Mouse (Mus musculus) olfactory bulb, adult 2 months (tissue): ENCODE data around the gene Cntrl. TPM values are rescaled to one million over a fixed set of nuclear protein-coding genes. Genes with fewer than 3 reads are reported as not detected.

Experiments used
- H3K27ac ChIP-seq: fragments of 200-500 bp; 2 replicates; pipeline ENCODE4 v1.5.1; 2012; ENCODE audit warnings: low read depth, low read length; ENCODE audit not compliant: insufficient read depth
- H3K4me1 ChIP-seq: fragments of 200-500 bp; 2 replicates; pipeline ENCODE4 v1.6.1; 2012; ENCODE audit warnings: low read length; ENCODE audit not compliant: control insufficient read depth, insufficient read depth
- H3K4me3 ChIP-seq: fragments of 200-500 bp; 2 replicates; pipeline ENCODE4 v1.5.1; 2012; ENCODE audit warnings: mild to moderate bottlenecking, low read depth, low read length, moderate library complexity; ENCODE audit not compliant: insufficient read depth
- CTCF ChIP-seq: fragments of 200-500 bp; IDR thresholded peaks from 2 replicates; pipeline ENCODE4 v1.5.1; 2012; ENCODE audit warnings: low read depth, mild to moderate bottlenecking, low read length, moderate library complexity; ENCODE audit not compliant: insufficient read depth
- POLR2A ChIP-seq: fragments of 200-500 bp; IDR thresholded peaks from 2 replicates; pipeline ENCODE4 v1.6.1; 2012; ENCODE audit warnings: mild to moderate bottlenecking, low read depth, low read length, moderate library complexity; ENCODE audit not compliant: insufficient read depth
- WGBS: fragments of 180-500 bp; shearing (Covaris S2); methylation state at CpG from one replicate; pipeline ENCODE4 v1.1.7; 2018; 5-methylcytosine and 5-hydroxymethylcytosine counted together
- polyA plus RNA-seq: library from polyadenylated mRNA; stranded (reverse); fragments of >200 nt; gene quantifications from 2 replicates; pipeline ENCODE4 v1.2.4, GENCODE M21; 2012; ENCODE audit warnings: low replicate concordance; ENCODE audit not compliant: missing spikeins, insufficient read depth, insufficient read length

Cntrl gene
- 331 TPM in 1 of 2 replicates, not detected in the other for polyA plus RNA-seq

DNA sequence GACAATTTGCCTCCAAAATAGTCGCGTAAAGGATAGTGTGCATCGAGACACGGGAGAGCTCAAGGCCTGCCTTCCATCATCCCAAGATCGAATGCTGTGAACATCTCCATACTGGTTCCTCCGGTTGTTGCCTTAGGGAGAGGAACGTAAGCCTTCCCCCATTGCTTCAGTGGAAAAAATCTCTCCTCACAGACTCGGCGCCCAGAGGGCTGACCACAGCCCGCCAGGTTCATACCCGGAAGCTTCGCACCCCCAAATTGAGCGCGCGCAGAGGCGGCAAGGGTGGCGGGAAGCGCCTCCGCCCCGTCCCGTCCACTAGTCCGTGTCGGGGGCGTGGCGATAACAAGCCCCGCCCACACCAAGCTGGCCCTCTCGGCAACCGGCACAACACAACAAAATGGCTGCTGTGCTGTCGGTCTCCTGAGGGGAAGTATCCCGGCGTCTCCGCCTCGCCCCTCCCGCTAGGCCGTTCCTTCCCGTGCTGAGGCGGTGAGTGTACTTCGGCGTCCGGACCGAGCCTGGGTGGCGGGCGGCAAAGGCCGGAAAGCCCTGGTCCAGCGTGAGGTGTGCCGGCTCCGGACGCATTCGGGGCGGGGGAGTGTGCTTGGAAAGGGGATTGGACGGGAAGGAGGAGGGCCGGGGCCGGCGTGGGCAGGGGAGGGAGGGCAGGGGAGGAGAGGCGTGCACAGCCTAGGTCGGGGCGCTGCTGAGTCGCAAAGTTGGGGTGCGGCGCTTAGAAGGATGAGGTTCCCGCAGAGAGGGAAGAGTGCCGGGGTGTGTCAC lies at the start of gene Cntrl:
Gene Cntrl, plus strand, starts transcription at position 352 of the 783 bp plus-strand sequence.
- peak within 1 kb of the TSS; percentile 63 for H3K4me3 ChIP-seq
- 0 out of 2 replicates have a peak within 1 kb of the TSS, but pooled peaks have one; percentile 38 for H3K27ac ChIP-seq
- TF ChIP-seq CTCF (no peak), POLR2A (peak; percentile 68; the same call in 1 of the 2 replicates)
- H3K4me1 ChIP-seq, result no peaks in the 10 kb centered on the region
- WGBS, result under 1% methylated on average over 60 of the region's 62 CpGs

DNA sequence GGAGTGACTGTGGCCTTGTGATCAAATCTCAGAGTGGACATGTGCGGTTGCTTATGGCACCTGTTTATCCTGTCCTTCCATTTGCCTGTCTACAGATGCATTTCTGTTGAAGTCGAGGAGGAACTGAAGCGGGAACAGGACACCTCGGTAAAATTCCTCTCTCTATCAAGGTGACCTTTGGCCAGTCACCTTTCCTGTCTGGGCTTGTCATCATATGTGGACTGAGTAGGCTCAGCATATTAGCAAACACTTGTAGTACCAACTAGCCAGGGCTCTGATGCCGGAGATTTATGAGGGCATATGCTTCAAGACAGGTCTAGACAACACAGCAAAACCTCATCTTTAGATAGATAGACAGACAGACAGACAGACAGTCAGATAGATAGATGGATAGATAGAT lies 49.0 kb upstream of the Cntrl start:
- 91% methylated on average over 5 of the region's 5 CpGs for WGBS
- TF ChIP-seq CTCF (no peak), POLR2A (no peak)
- Histone ChIP-seq H3K27ac (no peak overlapping the region), H3K4me3 (no peak overlapping the region), H3K4me1 (no peaks in the 10 kb centered on the region)

DNA sequence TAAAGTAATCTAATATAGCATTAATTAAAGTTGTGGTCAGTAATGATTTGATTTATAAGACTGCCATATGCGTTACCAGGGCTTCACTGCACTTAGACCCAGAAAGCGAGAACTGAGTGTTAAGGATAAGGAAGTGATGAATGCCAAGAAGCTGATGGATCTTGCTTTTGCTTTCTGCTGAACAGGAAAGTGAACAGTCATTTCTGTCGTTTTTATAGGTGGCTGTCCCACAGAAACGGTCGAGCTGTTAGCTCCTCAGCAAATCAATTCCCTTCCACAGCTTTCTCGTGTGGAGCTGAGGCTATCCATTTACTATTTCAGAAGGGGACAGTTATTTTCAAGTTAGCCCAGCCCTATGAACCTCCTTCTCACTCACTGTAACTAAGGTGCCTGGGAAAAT lies 48.4 kb upstream of the Cntrl start:
- 85% methylated on average over 6 of the region's 6 CpGs for WGBS
- TF ChIP-seq CTCF (no peak), POLR2A (no peak)
- H3K4me3 ChIP-seq, result no peak overlapping the region
- H3K27ac ChIP-seq, result no peak overlapping the region
- H3K4me1 ChIP-seq, result no peaks in the 10 kb centered on the region

DNA sequence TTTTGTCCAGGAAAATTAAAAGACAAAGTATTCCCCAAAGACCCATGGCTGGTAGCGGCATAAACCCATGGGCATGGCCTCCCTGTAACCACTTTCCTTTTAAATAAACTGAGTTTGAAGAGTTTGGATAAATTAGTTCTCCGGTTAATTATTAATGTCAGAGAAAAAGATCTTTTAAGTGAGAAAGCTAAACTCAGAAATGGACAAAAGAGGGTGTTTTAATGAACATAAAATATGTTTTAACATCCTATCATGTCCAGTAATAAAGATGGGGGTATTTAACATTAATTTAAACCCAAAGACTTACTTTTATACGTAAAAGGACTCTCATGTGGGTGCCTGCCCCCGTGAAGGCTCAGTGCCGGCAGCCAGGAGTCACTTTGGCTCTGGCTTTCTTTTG lies 48.0 kb upstream of the Cntrl start, which contains the start of gene Hc:
Gene Hc, minus strand, starts transcription at position 101 of the 400 bp plus-strand sequence.
- no peak within 1 kb of the TSS for H3K27ac ChIP-seq
- TF ChIP-seq POLR2A, result no peak
- H3K4me3 ChIP-seq, result no peak within 1 kb of the TSS
- H3K4me1 ChIP-seq, result no peaks in the 10 kb centered on the region
- 87% methylated on average over 5 of the region's 5 CpGs for WGBS

DNA sequence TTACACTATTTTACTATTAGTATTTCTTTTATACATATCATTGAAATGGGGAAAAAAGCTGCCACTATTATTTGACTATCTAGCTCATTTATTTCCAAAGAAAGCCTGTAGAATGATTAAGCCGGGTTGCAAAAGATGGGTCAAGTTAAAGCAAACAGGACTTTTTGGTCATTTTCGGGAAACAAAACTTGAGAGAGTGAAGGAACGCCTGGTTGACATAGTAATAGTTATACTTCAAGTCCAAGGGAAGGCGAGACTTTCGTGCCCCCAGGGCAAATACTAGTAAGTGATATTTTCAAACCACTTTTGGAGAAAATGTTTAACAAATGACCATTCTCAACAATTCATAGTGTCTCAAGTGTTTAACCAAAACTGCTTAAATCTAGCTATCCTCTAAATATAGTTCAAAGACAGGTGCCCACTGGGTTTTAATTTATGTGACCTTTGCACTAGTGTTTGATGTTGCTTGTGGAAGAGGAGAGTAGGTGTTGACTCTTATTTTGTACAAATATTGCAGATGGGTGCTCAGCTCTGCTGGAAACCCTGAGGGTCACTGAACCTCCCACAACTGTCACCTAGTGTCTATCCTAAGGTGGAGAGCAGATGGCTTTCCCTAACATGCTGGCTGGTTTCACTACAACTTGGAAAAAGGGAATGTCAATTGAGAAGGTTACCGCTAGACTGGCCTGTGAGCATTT lies 45.8 kb upstream of the Cntrl start:
- no peak overlapping the region for H3K4me3 ChIP-seq
- TF ChIP-seq POLR2A (no peak), CTCF (no peak)
- WGBS, result 93% methylated on average over 6 of the region's 6 CpGs
- no peak overlapping the region for H3K27ac ChIP-seq
- no peaks in the 10 kb centered on the region for H3K4me1 ChIP-seq

DNA sequence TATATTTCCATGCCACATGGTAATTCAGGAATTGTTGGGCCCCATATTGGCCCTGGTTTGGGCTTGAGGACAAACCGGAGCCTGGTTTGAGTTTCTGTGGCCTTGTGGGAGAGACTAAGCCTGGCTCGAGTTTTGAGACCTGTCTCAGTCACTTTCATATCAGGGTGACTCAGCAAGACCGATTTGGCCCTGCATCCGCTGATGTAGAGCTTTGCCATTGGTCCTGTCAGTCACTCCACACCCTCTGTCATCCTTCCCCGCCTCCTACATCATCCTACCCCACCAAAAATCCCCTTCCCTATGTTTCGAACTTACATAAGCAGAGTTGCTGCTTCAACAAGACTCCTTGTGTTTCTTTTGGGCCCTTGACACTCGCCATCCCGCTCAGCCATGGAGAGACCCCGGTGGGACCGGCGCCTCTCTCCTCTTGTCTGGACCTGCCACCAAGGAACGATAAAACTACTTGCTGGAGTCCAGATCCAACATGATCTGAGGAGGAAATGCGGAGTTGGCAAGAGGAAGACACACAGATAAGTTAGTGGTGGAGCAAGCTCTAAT lies 42.7 kb upstream of the Cntrl start:
- no peak for TF ChIP-seq CTCF
- no peak for TF ChIP-seq POLR2A
- 91% methylated on average over 13 of the region's 13 CpGs for WGBS
- Histone ChIP-seq H3K4me3 (no peak overlapping the region), H3K4me1 (no peaks in the 10 kb centered on the region), H3K27ac (no peak overlapping the region)

DNA sequence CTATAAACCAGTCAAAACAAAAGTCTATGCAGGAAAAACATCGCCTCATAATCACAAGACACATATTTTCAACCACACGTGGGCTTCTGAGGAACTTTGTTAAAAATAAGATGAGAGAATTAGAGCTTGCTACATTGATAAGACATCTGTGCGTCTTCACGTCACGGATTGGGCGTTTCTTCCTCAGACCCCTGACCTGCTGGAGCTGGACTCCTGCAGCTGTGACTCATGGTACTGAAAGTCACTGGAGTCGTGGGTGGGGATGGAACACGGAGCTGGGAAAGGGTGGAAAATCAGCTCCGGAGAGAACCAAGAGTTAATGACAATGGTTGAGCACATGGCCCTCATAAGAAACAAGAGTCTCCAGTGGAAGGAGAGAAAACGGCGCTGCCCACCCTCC lies 42.2 kb upstream of the Cntrl start:
- no peaks in the 10 kb centered on the region for H3K4me1 ChIP-seq
- no peak overlapping the region for H3K27ac ChIP-seq
- H3K4me3 ChIP-seq, result no peak overlapping the region
- TF ChIP-seq CTCF (no peak), POLR2A (no peak)
- whole genome bisulfite sequencing, result 88% methylated on average over 11 of the region's 11 CpGs

DNA sequence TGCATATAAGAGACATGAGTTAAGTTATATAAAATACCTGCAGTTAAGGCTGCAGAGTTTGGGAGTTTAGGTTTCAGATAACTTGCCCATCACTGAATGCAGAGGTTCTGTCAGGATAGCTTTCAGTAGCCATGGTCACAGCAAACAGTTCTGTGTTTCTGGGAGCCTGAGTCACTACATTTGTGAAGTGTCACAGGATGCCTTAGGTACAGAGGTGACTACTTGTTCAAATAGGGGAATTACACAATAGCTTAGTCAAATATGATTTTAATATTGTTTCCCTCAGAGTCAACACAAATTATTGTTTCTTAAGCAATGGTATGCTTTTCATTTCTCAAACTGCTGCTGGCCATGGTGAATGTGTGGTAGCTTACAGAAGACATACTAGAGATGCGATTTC lies 40.2 kb upstream of the Cntrl start:
- Histone ChIP-seq H3K4me1 (no peaks in the 10 kb centered on the region), H3K4me3 (no peak overlapping the region), H3K27ac (no peak overlapping the region)
- WGBS, result 100% methylated on average over 1 of the region's 1 CpGs
- no peak for TF ChIP-seq POLR2A
- TF ChIP-seq CTCF, result no peak

DNA sequence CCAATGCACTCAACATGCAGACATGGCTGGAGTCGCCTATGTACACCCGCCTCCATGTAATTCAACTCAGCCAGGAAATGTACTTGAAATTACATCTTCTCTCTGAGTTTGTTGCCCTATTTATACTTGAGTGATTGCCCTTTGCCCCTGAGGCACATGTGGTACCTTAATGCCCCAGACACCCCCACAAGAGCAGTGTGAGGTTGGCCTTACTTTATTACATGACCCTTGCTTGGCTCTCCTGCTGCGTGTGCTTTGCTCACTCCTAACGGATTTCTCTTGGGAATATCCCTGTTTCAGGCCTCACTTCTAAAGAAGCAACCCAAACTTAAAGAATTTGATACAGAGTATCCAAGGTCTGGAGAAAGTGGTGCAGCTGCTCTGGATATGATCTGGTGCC lies 39.0 kb upstream of the Cntrl start:
- H3K4me3 ChIP-seq, result no peak overlapping the region
- TF ChIP-seq CTCF, result no peak
- TF ChIP-seq POLR2A, result no peak
- 87% methylated on average over 4 of the region's 4 CpGs for WGBS

More for the DNA sequence above, 39.0 kb upstream of the Cntrl start:
- H3K27ac ChIP-seq, result no peak overlapping the region
- no peaks in the 10 kb centered on the region for H3K4me1 ChIP-seq
